Mouse (Mus musculus) heart, postnatal 10 days (tissue): Measurements from ENCODE around the gene Usp54. TPM values are rescaled to one million over a fixed set of nuclear protein-coding genes. Genes with fewer than 3 reads are reported as not detected.
"Not testable (repeated sequence)": the region's sequence is repeated elsewhere in the genome, so short reads cannot be mapped to it uniquely, and the experiment has no call there.

Experiments used
- DNase-seq, 2 experiments: peaks; one replicate each; pipeline ENCODE4 v3.0.0; 2021
- intact Hi-C: fragments of 180-260 bp; cut with DNase I; formaldehyde crosslinking; loops from one replicate; pipeline ENCODE4 v1.15.1; 2025
- total RNA-seq, 2 experiments: library from RNA; stranded (reverse); gene quantifications; 2 replicates each; pipeline ENCODE4 v1.2.3; 2021

Usp54 gene
- total RNA-seq, 2 experiments from 2014 or later: 12.9 to 14.0 TPM

DNA sequence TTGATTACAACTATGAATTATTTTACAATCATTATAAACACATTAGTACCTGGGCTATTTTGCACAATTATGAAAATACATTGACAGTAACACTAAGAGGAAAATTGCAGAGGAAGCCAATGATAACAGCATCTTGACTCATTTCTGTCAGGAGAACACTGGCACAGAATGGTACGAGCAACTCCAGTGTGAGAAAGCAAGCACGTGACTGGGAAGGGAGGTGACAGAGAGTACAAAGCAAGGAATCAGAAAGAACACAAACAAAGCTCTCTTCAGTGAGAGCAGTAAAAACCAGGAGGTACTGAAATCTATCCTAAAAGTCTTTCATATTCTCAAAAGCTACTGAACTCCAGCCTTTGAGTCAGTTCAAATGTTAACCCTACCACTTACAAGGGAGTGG lies 24.4 kb downstream of the Usp54 start:
- intact Hi-C loops: no loop called here
- peak in 1 of 2 experiments; percentile 22 for DNase-seq

DNA sequence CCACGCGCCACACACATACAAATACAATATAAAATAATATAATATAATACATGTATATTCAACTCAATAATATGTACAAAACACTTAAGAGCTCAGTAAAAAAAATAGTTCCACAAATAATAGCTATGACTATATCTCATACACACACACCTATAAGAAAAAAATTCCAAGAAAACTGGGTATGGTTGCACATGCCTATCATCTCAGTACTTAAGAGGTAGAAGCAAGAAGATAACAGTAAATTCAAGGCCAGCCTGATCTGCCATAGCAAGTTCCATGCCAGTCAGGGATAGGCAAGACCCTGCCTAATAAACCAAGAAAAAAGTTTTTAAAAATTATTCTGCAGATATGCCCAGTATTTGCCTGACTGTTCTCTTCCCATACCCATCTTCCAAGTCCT lies 25.8 kb downstream of the Usp54 start:
- no peak for DNase-seq
- intact Hi-C loops: no loop called here

DNA sequence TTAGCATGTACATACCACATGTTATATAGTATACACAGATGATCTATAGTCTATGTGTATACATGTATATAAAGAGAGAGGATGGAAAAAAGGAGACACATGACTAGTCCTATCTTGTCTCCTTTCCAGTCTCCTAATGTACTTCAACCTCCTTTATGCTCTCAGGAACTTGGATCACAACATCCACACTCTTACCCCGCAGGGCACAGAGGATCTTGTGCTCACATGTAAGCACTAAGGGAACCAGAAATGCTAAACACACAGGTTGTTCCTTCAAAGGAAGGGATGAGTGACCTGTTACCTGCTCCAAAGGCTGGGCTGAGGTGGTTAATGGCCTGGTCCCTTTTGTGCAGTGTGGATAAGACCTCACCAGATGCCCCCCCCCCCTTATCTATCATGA lies 28.0 kb downstream of the Usp54 start:
- no peak for DNase-seq
- intact Hi-C loops: no loop called here

DNA sequence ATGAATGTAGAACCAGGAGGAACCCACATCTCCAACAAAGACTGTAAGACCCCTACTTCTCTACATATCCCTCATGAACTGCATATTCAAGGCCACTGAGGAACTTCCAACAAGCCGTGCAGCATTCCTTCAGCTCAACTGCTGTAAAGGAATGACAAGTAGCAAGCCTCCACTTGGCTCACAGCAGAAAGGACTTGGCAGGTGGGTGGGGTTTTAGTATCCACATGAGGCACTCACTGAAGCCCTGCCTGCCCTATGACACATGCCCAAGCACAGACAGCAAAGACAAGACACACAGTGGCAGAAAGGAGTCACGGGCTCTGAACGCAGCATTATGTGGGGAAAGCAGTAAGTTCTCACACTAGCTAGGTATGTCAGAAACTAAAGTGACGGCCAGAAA lies 30.7 kb downstream of the Usp54 start:
- peak; percentile 79 to 84 for DNase-seq
- intact Hi-C loops: no loop called here

DNA sequence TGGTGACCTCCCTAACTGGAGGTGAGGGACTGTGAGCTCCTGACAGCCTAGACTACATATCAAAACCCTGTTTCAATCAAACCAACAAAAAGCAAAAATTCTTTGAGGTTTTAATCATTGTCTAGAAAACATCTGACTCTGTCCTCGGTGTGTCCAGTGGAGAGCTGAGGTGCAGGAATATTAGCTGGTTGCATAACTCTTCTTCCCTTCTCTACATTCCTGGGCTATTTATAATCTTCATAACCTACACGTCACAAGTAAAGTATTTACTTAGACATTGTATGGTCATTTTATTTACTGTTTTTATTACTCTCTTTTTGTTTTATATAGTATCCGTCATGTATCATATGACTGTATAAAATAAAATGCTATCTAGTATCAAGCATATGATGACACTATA lies 31.3 kb downstream of the Usp54 start:
- DNase-seq: no peak
- intact Hi-C loops: no loop called here

DNA sequence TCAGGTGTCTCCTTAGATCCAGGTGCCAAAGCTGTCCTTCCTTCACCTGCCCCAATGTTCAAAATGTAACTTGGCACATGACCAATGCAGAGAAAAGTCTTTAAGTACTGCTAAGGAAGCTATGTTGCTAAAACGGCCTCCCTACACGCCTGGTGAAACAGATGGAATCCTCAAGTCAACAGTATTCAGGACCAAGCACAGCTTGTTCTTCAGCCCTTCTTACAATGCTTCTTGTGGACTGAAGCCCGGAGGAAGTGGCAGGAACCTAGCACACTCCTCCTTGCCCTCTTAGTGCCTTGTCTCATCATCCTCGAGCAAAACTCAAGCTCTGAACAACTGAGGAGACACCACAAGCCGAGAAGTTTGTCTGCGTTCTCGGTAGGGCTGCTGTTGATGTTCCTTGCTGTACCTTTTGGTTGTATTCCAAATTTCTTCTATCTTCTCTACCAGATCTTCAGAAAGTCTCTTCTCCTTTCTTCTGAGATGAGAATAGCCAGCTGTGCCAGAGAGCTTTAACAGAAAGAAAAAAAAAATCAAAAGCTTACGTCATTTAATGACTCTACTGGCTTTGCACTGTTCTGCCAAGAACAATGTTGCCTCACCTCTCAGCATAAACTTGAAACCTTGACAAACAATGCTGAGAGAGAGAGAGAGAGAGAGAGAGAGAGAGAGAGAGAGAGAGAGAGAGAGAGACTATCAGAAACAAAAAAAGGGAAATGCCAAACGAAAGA lies 33.3 kb downstream of the Usp54 start:
- intact Hi-C loops: no loop called here
- DNase-seq: peak; percentile 30 to 41

DNA sequence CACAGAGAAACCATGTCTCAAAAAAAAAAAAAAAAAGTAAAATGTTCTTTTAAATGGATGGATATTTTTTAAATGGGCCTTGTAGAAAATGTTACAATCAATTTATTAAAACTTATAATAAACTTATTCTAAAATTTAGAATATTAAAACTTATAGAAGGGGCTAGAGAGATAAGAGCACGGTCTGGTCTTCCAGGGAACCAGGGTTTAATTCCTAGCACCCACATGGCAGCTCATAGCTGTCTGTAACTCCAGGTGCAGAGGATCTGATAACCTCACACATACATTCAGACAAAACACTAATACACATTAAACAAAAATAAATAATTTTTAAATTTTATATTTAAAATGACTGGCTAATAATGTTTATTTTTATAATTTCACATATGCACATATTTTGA lies 39.6 kb downstream of the Usp54 start:
- intact Hi-C loops: no loop called here

DNA sequence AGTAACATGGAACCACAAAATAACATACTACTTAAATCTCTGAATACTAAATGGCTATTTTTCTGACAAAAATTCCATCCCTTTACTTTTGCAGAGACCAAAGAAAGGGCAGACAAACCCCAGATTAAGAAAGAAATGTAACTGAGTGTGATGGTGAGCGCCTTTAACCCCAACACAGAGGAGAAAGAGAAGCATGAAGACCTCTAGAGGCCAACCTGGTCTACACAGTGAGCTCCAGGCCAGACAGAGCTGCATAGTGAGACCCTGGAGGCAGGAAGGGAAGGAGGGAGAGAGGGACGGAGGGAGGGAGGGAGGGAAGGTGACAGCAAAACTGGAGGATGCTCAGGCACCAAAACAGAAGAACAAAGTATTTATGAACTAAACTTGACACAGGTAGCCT lies 40.7 kb downstream of the Usp54 start:
- intact Hi-C loops: no loop called here
- no peak for DNase-seq

More for the DNA sequence above, 39.6 kb downstream of the Usp54 start:
- no peak for DNase-seq

DNA sequence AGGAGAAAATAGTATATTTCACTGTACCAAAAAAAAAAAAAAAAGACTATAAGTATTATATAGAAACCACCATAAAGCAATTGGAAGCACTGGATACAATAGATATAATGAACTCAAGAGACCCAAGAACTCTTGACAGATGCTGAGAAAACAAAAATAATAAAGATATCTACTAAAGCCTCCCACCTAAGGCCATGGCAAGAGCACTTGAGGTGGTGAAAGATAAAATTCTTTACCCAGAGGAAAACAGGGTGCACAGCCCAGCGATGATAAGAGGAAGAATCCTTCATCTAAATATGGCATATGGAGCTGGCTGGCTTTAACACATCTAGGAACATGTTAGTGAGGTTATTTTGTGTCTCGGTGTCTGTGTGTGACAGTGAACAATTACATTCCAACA lies 41.3 kb downstream of the Usp54 start:
- no peak for DNase-seq

DNA sequence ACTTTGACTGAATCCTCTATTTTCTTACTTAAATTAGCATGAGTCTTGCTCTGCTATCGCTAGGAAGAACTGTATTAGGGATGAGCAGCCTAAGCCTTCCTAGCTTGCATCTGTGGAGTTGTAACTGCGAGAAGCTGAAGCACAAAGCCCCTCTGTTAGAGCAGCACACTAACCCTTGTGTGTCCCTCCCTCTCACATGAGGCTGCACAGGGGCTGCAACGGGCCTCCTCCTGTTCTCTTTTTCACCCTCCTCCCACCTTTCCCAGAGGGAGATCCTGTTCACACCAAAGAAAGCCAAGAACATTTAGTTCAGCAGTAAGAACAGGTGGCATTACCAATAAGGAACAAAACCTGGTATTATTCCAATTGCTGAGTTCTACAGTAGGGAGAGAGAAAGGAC lies 45.1 kb downstream of the Usp54 start:
- no peak for DNase-seq
- intact Hi-C loops: no loop called here

More for the DNA sequence above, 41.3 kb downstream of the Usp54 start:
- intact Hi-C loops: no loop called here

DNA sequence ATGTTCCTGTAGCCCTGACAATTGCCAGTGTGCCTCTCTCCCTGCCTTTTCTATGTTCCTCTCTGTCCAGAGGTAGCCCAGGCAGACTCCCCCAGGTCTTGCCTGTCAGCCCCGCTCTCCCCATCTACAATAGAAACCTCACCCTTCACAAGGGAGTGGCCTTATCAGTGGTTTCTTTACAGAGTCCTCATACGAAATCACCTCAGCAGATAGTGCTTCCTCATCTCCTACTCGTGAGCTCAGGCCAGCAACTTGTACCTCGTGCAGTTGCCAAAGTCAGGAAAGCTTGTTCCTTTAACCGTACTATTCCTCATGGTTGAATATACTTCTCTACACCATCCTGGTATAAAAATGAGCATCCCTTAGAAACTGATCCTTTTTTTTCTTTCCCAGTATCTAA lies 53.4 kb downstream of the Usp54 start:
- intact Hi-C loops: loop anchor here (5.0 kb wide), 1 partner anchor 40 kb away; no protein-coding TSS in a partner anchor
- no peak for DNase-seq

DNA sequence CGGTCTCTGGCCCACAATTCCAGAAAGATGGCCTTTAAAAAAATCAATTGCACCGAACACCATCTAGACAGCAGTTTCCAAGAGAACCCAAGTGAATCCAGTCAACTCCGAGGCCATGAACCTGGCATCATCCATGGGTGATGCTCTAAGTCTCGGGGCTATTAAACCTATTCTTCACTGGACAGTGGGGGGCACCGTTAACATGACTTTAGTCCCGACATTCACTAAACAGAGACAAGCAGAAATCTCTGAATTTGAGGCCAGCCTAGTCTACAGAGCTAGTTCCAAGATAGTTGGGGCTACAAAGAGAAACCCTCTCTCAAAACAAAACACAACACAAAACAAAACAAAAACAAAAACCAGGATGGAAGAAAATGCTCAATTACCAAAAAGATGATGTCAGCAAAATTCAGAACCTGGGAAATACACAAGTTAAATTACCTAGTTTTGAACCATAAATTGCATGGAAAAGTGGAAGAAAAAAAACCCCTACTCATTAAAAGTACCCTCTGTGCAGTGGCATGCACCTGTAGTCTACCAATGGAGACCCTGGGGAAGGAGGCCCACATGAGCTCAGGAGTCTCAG lies 61.9 kb downstream of the Usp54 start:
- DNase-seq: no peak
- intact Hi-C loops: loop anchor here (5.0 kb wide), 1 partner anchor 63 kb away; the partner anchor contains the start of gene Usp54

DNA sequence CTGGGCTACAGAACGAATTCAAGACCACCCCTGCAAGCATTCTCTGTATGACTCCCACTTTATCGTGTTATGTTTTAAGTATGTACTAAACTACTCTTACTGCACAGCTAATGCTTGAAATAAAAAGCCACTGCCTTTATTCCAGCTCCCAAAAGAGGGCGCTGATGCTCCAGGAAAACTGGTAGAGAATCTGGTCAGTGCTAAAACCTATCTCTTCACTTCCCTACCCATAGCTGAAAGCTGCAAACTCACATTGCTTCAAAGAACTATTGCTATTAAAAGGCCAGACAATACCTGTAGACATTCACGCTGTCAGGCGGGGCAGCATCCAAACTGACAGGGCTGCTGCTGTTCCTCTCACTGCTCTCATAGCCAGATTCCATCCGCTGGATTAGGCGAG lies 64.7 kb downstream of the Usp54 start:
- intact Hi-C loops: loop anchor here (1.0 to 5.0 kb wide), 2 partner anchors 66 to 82 kb away; partner anchors contain the start of gene Usp54
- peak; percentile 85 to 90 for DNase-seq

DNA sequence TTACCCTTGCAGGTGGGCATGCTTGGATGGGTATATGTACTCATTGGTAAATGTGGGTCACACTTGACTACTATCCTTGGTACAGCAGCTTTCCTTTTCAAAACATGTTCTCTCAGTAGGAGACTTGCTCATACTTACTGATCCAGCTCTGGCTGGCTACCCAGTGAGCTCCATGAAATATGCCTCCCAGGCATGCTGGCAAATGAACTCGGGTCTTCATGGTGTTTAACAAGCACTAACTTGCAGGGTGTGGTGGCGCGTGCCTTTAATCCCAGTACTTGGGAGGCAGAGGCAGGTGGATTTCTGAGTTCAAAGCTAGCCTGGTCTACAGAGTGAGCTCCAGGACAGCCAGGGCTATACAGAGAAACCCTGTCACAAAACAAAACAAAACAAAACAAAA lies 67.7 kb downstream of the Usp54 start:
- DNase-seq, intact Hi-C loops: not testable (repeated sequence)

DNA sequence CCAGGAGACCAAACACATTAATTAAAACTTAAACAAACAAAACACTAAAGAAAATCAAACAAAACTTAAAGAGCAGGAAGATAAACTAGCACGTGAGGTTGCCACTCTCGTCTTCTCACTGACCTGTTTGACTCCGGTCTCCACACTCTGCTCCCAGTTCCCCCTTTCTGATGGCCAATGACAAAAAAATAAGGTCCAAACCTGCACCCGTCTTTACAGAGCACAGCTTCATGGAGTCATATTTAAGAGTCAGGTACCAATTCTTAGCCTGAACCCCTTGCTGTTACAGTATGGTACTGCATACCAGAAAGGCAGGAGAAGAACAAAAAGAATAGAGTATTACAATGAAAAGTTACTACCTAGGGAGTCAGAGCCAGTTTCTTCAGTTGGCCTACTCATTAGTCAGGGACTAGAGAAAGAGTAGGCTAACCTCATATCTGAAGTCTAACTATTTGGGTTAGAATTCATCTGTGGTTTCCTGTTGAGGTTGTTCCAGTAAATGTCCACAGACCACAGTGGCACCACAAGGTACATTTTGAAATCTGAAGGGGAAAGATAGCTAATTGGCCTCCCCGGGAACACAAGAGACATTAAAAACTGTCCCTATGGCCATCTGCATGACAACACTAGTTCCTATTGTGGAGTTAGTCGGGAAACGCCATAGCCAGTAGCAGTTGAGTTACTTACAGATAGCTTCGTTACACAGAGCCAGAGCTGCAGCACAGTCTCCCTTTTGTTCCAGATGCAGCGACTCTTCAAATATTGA lies 75.4 kb downstream of the Usp54 start:
- intact Hi-C loops: no loop called here
- no peak for DNase-seq

DNA sequence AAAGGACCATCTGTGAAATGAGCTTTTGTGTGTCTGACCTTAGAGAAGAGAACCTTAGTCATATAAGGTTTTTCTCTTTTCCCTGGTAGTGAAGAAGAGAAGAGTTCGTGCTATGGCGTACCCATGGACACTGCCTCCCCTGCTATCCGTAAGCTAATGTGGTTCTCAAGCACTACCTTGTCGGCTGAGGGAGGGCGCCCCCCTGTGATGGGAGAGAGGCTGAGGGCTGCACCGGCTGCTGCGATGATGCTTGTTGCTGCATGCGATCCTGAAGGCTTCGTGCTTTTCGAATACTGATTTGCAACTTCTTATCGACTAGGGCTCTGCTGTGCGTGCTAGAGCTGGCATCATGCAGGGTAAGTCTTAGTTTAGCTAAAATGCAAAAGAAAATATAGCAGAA lies 76.2 kb downstream of the Usp54 start:
- intact Hi-C loops: no loop called here

DNA sequence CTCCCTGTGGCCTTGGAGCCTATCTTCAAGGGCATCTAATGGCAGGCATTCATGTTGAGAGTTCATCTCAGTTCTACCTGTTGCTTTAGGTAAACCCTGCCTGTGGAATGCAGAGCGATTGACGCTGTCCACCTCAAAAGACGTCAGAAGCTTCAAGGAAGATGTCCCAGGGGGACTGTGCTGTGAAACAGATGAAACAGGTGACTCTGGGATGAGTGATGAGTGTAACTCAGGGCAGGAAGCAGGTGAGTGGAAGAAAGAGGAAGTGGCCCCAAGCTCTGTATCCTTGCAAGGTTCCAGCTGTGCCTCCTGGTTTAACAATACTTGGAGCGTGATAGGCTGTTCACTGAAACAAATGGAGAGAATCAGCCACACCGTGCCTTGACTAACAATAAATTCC lies 79.0 kb downstream of the Usp54 start:
- intact Hi-C loops: no loop called here

More for the DNA sequence above, 76.2 kb downstream of the Usp54 start:
- DNase-seq: no peak

DNA sequence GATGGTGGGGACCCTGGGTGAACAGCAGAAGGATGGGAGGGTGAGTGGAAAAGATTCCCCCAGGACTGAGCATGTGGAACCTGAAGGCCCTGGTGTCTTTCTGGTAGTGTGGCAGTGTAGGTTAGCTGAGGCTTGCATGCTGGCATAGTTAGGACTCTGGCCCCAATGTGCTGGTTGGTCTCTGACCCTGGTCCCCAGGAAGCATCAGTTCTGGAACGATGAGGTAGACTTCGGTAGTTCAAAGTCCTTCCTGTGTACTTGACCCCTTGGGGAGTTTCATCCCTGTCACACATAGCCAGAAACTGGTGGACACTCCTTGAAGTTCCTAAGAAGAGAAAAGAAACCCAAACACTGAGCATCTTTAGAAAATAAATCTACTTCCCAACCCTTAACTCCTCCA lies 90.7 kb downstream of the Usp54 start:
- intact Hi-C loops: no loop called here
- no peak for DNase-seq

More for the DNA sequence above, 79.0 kb downstream of the Usp54 start:
- DNase-seq: no peak

DNA sequence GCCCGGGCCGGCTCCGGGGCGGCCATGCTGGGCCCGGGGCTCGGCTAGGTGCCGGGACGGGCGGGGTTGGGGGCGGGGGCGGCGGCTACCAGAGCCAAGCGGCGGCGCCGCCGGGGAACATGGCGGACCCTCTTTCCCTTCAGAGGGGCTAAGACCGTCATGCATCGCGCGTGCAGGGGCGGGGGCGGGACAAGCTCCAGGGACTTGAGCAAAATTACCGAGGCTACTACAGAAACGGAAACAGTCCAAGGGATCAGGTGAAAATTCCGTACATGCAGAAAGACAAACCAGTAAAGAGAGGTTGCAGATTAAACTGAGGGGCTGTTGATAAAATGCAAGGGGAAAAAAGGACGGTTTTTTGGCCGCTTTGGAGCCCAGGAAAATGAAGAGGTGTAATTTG lies 94.4 kb downstream of the Usp54 start, which contains the start of gene Ppp3cb:
TSS of gene Ppp3cb (minus strand) at position 159 of the 400 bp plus-strand sequence.
- DNase-seq: peak; percentile 86 to 90
- intact Hi-C loops: no loop called here

DNA sequence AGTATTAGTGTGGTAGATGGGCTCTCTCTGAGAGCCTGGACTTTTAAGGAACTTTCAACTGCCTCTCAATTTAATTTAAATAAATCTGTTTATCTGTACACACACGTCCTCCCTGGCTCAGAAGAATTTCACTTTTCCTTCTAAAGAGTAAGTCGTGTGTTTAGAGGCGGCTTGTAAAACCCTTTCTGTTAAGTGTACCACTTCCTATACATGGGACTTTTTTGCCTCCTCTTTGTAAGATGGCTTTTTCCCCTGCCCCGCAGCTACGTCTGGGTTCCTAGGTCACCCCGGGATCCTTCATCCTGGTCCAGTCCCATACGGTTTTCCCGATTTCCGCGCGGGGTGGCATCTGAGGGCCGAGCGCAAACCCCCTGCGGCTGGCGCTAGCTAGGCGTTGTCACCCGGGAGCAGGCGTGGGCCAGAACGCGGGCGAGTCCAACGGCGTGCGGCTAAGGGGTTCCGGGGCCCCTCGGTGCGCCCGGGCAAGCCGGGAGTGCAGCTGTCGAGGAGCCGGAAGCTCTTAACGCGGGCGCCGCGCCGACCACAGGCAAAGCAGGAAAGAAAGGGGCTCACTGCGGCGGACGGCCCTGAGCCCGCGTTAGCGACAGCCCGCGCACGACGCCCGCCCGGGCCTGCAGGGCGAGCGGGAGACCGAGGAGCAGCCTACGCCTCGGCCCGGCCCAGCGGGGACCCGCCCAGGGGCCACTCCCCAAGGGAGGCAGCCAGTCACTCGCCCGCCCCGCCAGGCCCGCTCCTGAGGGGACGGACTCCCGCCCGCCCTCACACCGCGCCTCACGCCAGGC lies 95.1 kb downstream of the Usp54 start:
- DNase-seq: peak; percentile 92 to 94
- intact Hi-C loops: no loop called here
